Mouse (Mus musculus): ENCODE results near the gene Pitpnc1.

DNA sequence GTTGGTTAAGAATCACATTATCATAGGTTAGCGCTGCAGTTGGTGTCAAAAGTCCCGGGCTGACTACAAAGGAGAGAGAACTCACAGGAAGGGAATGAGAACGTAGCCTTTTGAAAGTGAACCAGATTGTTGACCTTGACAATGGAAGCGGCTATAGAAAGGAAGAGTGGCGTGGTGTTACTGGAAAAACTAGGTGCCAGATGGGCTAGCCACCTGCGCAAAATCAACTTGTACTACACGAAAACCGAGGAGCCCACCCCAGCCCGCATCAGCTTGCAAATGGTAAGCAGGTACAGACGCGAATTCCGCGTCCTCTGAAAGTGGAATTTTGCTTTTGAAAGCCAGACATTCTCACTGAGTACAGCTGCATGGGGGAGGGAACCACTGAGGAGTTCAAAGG lies 260.7 kb downstream of the Pitpnc1 start:
- TF ChIP-seq POLR2A (IDR thresholded peaks at IDR 0.05; ENCODE audit: insufficient read length, low read depth) (no peak), MYOD1 (IDR thresholded peaks at IDR 0.05; ENCODE audit: control insufficient read depth in 1 of 3, insufficient read length in 2 of 3, low read depth in 2 of 3) (no peak)
